Comparison of ENCODE assay signal across 8 mouse cellular contexts in genomic region chr4:93335118-93336003, GRCm38 (mm10). TPM values are rescaled to one million over a fixed set of nuclear protein-coding genes. Genes with fewer than 3 reads are reported as not detected.
A peak's percentile ranks its signal among the peaks of the same experiment; 100 is the strongest.
DNase-seq lines count a peak whose midpoint lies in the region; ATAC-seq lines count a peak whose summit lies in the region.

Tusc1 (minus strand) TSS chr4:93335511.

- peak within 1 kb of the TSS; percentile 63 for H3K4me3 ChIP-seq in intestine, embryonic 14.5 days (ENCODE audit: low read depth, low read length)

- WGBS in intestine, embryonic 14.5 days = under 1% methylated on average over 89 of the region's 97 CpGs

- H3K9me3 ChIP-seq in intestine, embryonic 14.5 days (ENCODE audit: control insufficient read depth, low read length) = no peaks in the 10 kb centered on the region

- peak; percentile 87 for ATAC-seq in intestine, embryonic 14.5 days (replicated peaks; ENCODE audit: low FRiP score, low TSS enrichment, low read depth)
- peak; percentile 73 for ATAC-seq in megakaryocyte progenitor cell, adult 5-6 weeks (replicated peaks; ENCODE audit: poor library complexity)

- intact Hi-C loops in gastrocnemius, postnatal 14 days (cut with DNase I; ENCODE audit: low total_unique reads) = no loop called here
- intact Hi-C loops in left cerebral cortex, postnatal 10 days (cut with DNase I) = no loop called here

- H3K4me2 ChIP-seq in intestine, embryonic 14.5 days (ENCODE audit: low read length) = peak within 1 kb of the TSS; percentile 86

- H3K4me1 ChIP-seq in intestine, embryonic 14.5 days (replicated peaks; ENCODE audit: control insufficient read depth, insufficient read depth, low read length) = no peaks in the 10 kb centered on the region

- DNase-seq in adrenal gland, adult 18-20 months (ENCODE audit: low spot score in 2 of 2) = peak; percentile 85 to 89
- DNase-seq in embryo, embryonic 10 days (ENCODE audit: low spot score) = peak; percentile 65
- DNase-seq in gastrocnemius, postnatal 14 days = peak; percentile 88
- peak; percentile 88 for DNase-seq in intestine, embryonic 14.5 days (ENCODE audit: low spot score)
- peak; percentile 62 to 89 for DNase-seq in left cerebral cortex, postnatal 10 days (ENCODE audit: extremely low spot score in 1 of 2, low spot score in 2 of 2)
- DNase-seq in right cerebral cortex, postnatal 36 days (ENCODE audit: low spot score in 2 of 2) = peak; percentile 44 to 60
- peak; percentile 69 for DNase-seq in yolk sac, embryonic 10.5 days (ENCODE audit: low spot score)

- H3K9ac ChIP-seq in intestine, embryonic 14.5 days (ENCODE audit: low read length) = peak within 1 kb of the TSS; percentile 85

- no peaks in the 10 kb centered on the region for H3K27me3 ChIP-seq in intestine, embryonic 14.5 days (replicated peaks; ENCODE audit: control insufficient read depth, insufficient read depth, low read length)

- peak within 1 kb of the TSS; percentile 95 for H3K27ac ChIP-seq in intestine, embryonic 14.5 days (ENCODE audit: low read depth)

- H3K36me3 ChIP-seq in intestine, embryonic 14.5 days (ENCODE audit: control insufficient read depth, insufficient read depth, low read length) = no peaks in the 10 kb centered on the region

RNA-seq across cellular contexts. Expression of gene Tusc1, which starts in this region (rescaled TPM):
- total RNA-seq in adrenal gland, adult 18-20 months (2021) = 1 to 10 TPM; 6.2 to 9.2 TPM
- 1 to 10 TPM; 2.5 to 2.6 TPM for total RNA-seq in gastrocnemius, postnatal 14 days (2021)
- 4.2 and 5.7 TPM in 2 replicates for polyA plus RNA-seq in intestine, embryonic 14.5 days (2014; fragmentation: Nextera tagmentation; extraction: Ambion mirVana)
- total RNA-seq in left cerebral cortex, postnatal 10 days (2021) = 10 to 100 TPM; 18.3 to 18.4 TPM
- 27.7 and 29.0 TPM in 2 replicates for total RNA-seq in megakaryocyte progenitor cell, adult 5-6 weeks (2015)
- 2.4 and 6.0 TPM in 2 replicates for total RNA-seq in megakaryocyte progenitor cell, adult 5-6 weeks (2017)

Comparison
In these comparisons a context has a peak if more than half of its experiments do, and no peak if none do; other contexts are left out.
1. Peak in every context shown above with its lines: DNase-seq, ATAC-seq, H3K4me3 ChIP-seq and H3K27ac ChIP-seq.